Mouse (Mus musculus): ENCODE data around the gene Olfr745. TPM values are rescaled to one million over a fixed set of nuclear protein-coding genes. Genes with fewer than 3 reads are reported as not detected.

Gene Olfr745
- total RNA-seq (2021) = not detected in 2 replicates
- long read RNA-seq, experiment 1 = 0 reads
- long read RNA-seq, experiment 2 = 0 reads

DNA sequence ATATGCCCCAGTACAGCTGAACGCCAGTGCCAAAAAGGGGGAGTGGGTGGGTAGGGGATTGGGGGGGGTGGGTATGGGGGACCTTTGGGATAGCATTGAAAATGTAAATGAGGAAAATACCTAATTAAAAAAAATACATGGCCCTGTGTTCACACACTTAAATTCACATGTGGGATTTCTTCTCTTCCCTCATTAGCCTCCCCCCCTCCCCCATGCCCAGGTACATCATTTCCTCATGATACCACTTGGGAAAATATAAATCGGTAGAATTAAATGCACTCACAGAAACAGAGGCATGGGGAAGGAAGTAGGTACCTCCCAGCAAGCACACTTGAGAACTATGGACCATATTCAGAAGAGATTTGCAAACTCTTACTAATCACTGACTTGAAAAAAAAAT, at the start of gene Olfr745:
Gene Olfr745, plus strand, starts transcription at position 301 of the 400 bp plus-strand sequence.
- DNase-seq = no peak

DNA sequence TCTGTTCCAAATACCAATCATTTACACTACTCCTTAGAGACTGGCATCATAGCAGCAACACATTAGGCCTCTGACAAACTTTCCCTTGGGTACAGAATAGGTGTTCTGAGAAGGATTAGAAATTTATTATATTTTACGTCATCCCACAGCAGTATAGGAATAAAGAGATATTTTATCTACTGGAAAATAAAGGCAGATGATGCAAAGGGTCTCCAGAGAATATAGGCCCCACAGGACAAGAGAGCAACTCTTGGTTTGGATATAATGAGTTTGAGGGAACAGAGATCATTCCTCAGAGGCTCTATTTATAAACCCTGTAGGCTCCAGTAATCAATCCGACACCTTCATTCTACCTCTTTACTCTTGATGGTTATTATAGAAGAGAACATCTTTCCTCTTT, 24.6 kb upstream of the Olfr745 start, which contains the start of gene Olfr744:
Gene Olfr744, plus strand, starts transcription at position 301 of the 400 bp plus-strand sequence.
- DNase-seq = no peak

DNA sequence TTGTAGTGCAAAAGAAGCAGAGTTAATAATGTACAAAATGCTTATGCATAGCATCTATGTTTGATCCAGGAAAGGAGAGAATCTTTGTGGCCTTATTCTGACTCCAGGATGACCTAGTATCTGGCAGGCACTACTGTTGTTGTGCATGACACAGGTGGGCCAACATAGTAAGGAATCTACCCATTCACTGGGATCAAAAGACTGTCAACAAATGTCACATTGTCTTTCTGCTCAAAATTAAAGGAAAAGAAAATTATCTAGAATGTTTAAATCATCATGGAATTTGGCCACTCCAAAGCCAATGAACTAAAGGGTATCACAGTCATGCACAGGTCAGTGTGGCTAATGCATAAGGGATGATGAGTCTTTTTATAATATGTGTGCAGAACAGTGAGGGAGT, 7.6 kb downstream of the Olfr745 start, which contains the start of gene Olfr746:
Gene Olfr746, plus strand, starts transcription at position 301 of the 400 bp plus-strand sequence.
- no peak for DNase-seq

DNA sequence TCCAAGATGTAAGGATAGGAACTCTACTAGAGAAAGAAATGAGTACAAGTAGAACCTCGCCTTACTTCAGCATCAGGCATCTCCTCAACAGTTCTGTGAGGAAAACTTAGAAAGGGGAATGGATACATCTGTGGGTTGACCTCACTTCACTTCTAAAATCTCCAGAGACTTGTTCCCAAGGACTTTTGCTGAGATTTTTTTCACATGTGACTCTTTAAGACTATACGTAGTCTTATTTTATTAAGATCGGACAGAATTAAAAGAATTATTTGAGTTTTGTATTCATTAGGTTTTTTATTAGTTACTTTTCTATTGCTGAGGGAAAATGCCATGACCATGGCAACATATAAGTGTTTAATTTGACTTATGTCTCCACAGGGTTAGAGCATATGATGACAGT, 53.9 kb downstream of the Olfr745 start, which contains the start of gene Olfr747:
Gene Olfr747, minus strand, starts transcription at position 101 of the 400 bp plus-strand sequence.
- DNase-seq = no peak

Other genes with a start within 250 kb of the Olfr745 start
- gene Olfr738, start 231.8 kb upstream of the Olfr745 start, total RNA-seq (2021) = not detected in 2 replicates
- not detected in 2 replicates for gene Olfr739, start 220.8 kb upstream of the Olfr745 start, total RNA-seq (2021)
- gene Olfr740, start 193.8 kb upstream of the Olfr745 start, total RNA-seq (2021) = not detected in 2 replicates
- gene Olfr741, start 166.7 kb upstream of the Olfr745 start, total RNA-seq (2021) = not detected in 2 replicates
- not detected in 2 replicates for gene Olfr742, start 135.8 kb upstream of the Olfr745 start, total RNA-seq (2021)
- not detected in 2 replicates for gene Olfr743, start 117.5 kb upstream of the Olfr745 start, total RNA-seq (2021)
- not detected in 2 replicates for gene Olfr744, start 24.5 kb upstream of the Olfr745 start, total RNA-seq (2021)
- not detected in 2 replicates for gene Olfr746, start 7.7 kb downstream of the Olfr745 start, total RNA-seq (2021)
- gene Olfr747, start 53.8 kb downstream of the Olfr745 start, total RNA-seq (2021) = not detected in 2 replicates
- not detected in 2 replicates for gene Olfr748, start 68.0 kb downstream of the Olfr745 start, total RNA-seq (2021)
- not detected in 2 replicates for gene Olfr749, start 105.7 kb downstream of the Olfr745 start, total RNA-seq (2021)
- gene Ttc5, start 146.1 kb downstream of the Olfr745 start, total RNA-seq (2021) = 33.6 and 40.3 TPM in 2 replicates
- gene Ccnb1ip1, start 168.3 kb downstream of the Olfr745 start, total RNA-seq (2021) = not detected in 2 replicates
- gene Parp2, start 168.5 kb downstream of the Olfr745 start, total RNA-seq (2021) = 29.2 and 37.8 TPM in 2 replicates
- gene Tep1, start 231.2 kb downstream of the Olfr745 start, total RNA-seq (2021) = 20.8 and 23.3 TPM in 2 replicates